Mouse (Mus musculus) liver, embryonic 16.5 days (tissue): ENCODE results near the gene Tnfaip8l1. TPM values are rescaled to one million over a fixed set of nuclear protein-coding genes. Genes with fewer than 3 reads are reported as not detected.

Experiments used
- ATAC-seq: fragments of 200-750 bp; cut with Nextera tagmentation; 2 replicates; pipeline ENCODE4 v1.8.0; 2017; ENCODE audit warnings: low read depth, mild to moderate bottlenecking, moderate number of reproducible peaks, moderate library complexity
- H3K27ac ChIP-seq: fragments of 300-500 bp; sonication (generic); 2 replicates; pipeline ENCODE4 v1.5.1; 2014; ENCODE audit warnings: mild to moderate bottlenecking, low read length
- H3K27me3 ChIP-seq: fragments of 300-500 bp; sonication (generic); 2 replicates; pipeline ENCODE4 v1.6.1; 2014; ENCODE audit warnings: low read depth, low read length, mixed read lengths; ENCODE audit not compliant: control insufficient read depth, insufficient read depth
- H3K36me3 ChIP-seq: fragments of 300-500 bp; sonication (generic); 2 replicates; pipeline ENCODE4 v1.6.1; 2014; ENCODE audit warnings: mild to moderate bottlenecking; ENCODE audit not compliant: control insufficient read depth, insufficient read depth
- H3K4me1 ChIP-seq: fragments of 300-500 bp; sonication (generic); 2 replicates; pipeline ENCODE4 v1.6.1; 2014; ENCODE audit warnings: low read depth, low read length, mixed read lengths; ENCODE audit not compliant: control insufficient read depth
- H3K4me2 ChIP-seq: fragments of 300-500 bp; sonication (generic); 2 replicates; pipeline ENCODE4 v1.6.1; 2014; ENCODE audit warnings: low read depth, low read length, mixed read lengths
- H3K4me3 ChIP-seq: fragments of 300-500 bp; sonication (generic); 2 replicates; pipeline ENCODE4 v1.5.1; 2014; ENCODE audit warnings: low read depth, mild to moderate bottlenecking, low read length
- H3K9ac ChIP-seq: fragments of 300-500 bp; sonication (generic); 2 replicates; pipeline ENCODE4 v1.6.1; 2014; ENCODE audit warnings: low read depth, low read length
- H3K9me3 ChIP-seq: fragments of 300-500 bp; sonication (generic); replicated peaks from 2 replicates; pipeline ENCODE4 v1.6.1; 2016; ENCODE audit warnings: low read length; ENCODE audit not compliant: control insufficient read depth
- WGBS: fragments of 180-500 bp; shearing (Covaris S2); extraction: QIAGEN DNeasy Blood & Tissue Kit; methylation state at CpG from one replicate; pipeline ENCODE4 v1.1.7; 2014; ENCODE audit not compliant: insufficient replicate concordance; 5-methylcytosine and 5-hydroxymethylcytosine counted together
- polyA plus RNA-seq: library from polyadenylated mRNA; unstranded; fragments of >200 nt; fragmentation: Nextera tagmentation; extraction: Ambion mirVana; gene quantifications from 2 replicates; pipeline ENCODE4 v1.2.1, GENCODE M21; 2015

The Tnfaip8l1 gene
- polyA plus RNA-seq, 1 experiment from 2014 or later = 4.1 TPM

DNA sequence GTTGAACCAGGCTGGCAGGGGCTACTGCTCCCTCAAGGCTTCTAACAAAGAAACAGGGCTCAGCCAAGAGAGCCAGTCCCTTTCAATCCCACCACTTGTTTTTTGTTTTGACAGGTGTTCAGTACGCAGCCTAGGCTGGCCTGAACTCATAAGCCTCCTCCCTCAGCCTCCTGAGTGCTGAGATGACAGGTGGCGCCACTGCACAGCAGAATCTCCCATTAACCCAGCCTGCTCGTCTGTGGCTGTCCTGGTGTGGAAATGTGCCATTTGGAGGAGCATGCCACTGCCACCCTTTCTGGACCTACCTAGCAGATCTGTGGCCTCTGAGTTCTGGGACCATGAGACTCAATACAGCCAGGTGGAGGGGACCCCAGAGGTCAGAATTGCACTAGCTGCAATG lies 41.5 kb downstream of the Tnfaip8l1 start:
- peaks cover 6% of the 10 kb centered on the region for H3K4me1 ChIP-seq
- ATAC-seq = no peak
- 70% methylated on average over 3 of the region's 3 CpGs for WGBS

DNA sequence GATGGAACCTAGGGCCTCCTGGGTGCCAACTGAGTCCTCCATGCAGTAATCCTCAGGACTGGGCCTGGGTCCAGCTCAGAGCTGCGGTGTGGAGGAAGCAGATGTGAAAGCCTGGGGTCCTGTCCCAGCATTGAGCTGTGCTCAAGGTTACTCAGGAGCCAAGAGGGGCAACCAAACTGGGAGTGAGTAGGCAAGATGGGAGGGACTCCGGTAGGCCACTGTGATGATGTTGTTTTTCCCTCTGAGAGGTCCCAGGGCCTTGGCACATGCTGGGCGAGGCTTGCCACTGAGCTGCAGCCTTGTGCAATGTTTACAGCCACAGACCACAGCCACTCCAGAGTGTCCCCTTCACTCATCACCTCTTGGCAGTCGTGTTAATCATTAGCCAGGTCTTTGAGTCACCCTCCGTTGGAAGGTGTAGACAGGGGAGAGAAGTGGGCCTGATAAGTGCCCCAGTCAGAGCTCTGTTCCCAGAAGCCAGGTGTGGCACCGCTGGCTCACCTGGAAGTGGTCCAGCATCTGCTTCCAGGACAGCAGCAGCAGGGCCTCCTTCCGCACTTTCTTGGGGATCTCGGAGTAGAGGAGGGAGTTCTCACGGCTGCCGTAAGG lies 44.1 kb downstream of the Tnfaip8l1 start:
- Histone ChIP-seq H3K27ac (peak overlapping the region; percentile 61), H3K4me3 (no peak overlapping the region), H3K9me3 (no peaks in the 10 kb centered on the region), H3K4me1 (peaks cover 9% of the 10 kb centered on the region), H3K36me3 (peaks cover 37% of the 10 kb centered on the region), H3K4me2 (no peak overlapping the region), H3K9ac (no peak overlapping the region), H3K27me3 (no peaks in the 10 kb centered on the region)
- ATAC-seq = peak; percentile 93
- WGBS = 73% methylated on average over 10 of the region's 10 CpGs

More for the DNA sequence above, 41.5 kb downstream of the Tnfaip8l1 start:
- Histone ChIP-seq H3K9ac (no peak overlapping the region), H3K27ac (no peak overlapping the region), H3K4me3 (no peak overlapping the region), H3K27me3 (no peaks in the 10 kb centered on the region), H3K36me3 (peaks cover 26% of the 10 kb centered on the region), H3K9me3 (no peaks in the 10 kb centered on the region), H3K4me2 (no peak overlapping the region)

DNA sequence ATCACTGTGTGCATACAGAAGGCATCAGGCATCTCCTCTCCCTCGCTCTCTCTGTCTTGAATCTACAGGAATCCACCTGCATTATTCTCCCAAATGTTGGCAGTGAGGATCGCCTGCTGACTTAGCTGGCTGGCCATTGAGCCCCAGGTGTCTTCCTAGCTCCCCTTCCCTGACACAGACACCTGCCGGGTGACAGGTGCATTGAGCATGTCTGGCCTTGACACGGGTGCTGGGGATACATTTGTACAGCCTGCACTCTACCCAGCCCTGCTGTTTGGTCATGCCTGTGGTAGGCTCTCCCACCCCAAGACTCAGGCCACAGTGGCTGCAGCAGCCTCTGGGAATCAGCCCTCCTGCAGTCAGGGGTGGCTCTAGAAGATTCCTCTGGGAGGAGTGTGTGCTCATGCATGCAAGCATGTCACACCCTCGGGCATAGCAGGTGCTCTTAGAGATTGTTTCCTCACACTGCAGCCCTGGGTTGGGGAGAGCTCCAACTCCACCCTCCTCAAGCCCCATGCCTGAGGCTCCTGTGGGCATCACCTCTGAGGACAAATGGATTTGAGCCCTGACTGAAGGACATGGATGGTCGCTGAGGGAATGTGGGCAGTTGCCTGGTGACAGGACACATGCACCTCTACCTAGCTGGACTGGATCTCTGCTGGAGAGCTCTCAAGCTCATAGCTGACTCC lies 44.9 kb downstream of the Tnfaip8l1 start:
- H3K36me3 ChIP-seq = peaks cover 38% of the 10 kb centered on the region
- no peaks in the 10 kb centered on the region for H3K9me3 ChIP-seq
- H3K27me3 ChIP-seq = no peaks in the 10 kb centered on the region
- WGBS = 62% methylated on average over 6 of the region's 6 CpGs
- peaks cover 14% of the 10 kb centered on the region for H3K4me1 ChIP-seq
- H3K9ac ChIP-seq = no peak overlapping the region
- H3K4me2 ChIP-seq = no peak overlapping the region
- H3K27ac ChIP-seq = peak overlapping the region; percentile 51; the same call in 1 of the 2 replicates
- no peak overlapping the region for H3K4me3 ChIP-seq
- no peak for ATAC-seq

DNA sequence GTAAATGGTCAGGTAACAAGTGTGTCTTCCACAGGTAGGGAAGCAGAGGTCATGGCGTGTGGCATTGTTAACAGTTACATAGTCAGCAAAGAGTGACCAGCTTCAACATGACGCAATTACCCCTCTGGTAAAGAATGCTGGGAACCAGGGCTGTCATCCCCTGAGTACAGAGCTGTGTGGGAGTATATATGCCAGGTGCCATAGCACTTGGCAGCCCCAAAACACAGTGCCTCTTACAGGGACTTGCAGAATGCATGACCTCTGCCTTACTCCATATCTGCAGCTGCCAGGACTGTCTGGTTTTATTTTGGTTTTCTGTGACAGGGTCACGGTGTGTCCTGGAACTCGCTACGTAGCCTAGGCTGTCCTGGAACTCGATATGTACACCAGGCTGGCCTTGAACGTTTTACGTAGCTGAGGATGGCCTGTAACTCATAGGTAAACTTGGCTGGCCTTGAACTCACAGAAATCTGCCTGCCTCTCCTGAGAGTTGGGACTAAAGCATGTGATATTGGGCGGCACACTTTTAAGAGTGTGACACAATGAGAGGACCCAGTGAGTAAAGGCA lies 45.8 kb downstream of the Tnfaip8l1 start:
- no peak for ATAC-seq
- H3K4me2 ChIP-seq = no peak overlapping the region
- H3K36me3 ChIP-seq = peaks cover 30% of the 10 kb centered on the region
- no peak overlapping the region for H3K4me3 ChIP-seq
- no peaks in the 10 kb centered on the region for H3K27me3 ChIP-seq
- no peak overlapping the region for H3K27ac ChIP-seq
- peaks cover 18% of the 10 kb centered on the region for H3K4me1 ChIP-seq
- no peak overlapping the region for H3K9ac ChIP-seq
- no peaks in the 10 kb centered on the region for H3K9me3 ChIP-seq
- WGBS = 70% methylated on average over 9 of the region's 9 CpGs

DNA sequence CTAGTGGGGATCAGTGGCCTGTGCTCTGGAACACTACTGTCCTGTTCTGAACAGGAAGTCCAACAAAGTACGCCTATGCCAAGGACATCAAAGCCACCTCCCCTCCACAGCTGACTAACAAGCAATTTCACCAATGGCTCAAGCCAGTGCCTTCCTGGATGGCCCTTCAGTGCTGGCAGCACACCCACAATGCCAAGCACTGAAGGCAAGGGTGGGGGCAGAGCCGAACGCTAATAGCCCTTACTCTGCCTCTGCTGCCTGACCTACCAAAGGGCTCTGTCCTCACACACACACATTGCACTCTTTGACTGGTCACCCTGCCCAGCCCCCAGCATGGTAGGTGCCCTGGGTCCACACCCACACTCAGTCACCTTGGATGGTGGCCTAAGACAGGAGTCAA lies 46.5 kb downstream of the Tnfaip8l1 start:
- H3K4me1 ChIP-seq = peaks cover 20% of the 10 kb centered on the region
- no peaks in the 10 kb centered on the region for H3K27me3 ChIP-seq
- H3K9ac ChIP-seq = no peak overlapping the region
- no peak for ATAC-seq
- no peak overlapping the region for H3K4me3 ChIP-seq
- no peak overlapping the region for H3K27ac ChIP-seq
- no peak overlapping the region for H3K4me2 ChIP-seq
- no peaks in the 10 kb centered on the region for H3K9me3 ChIP-seq
- WGBS = 72% methylated on average over 3 of the region's 3 CpGs
- H3K36me3 ChIP-seq = peaks cover 27% of the 10 kb centered on the region

DNA sequence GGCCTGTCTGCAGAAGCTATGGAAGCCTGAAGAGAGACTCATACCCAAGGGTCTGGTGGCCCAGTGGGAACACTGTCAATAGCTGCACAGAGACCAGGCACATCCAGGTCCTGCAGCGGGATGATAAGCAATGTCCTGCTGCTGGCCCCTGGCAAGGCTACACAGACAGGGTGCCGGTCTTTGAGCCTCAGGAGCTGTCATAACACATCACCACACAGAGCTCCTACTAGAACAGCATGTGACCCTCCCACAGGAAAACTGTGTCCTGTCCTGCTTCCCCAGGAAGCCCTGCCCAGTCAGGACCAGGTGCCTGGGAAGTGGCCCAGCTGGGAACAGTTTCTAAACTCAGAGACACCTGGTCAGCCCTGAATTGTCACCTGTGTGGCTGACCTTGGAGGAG lies 48.8 kb downstream of the Tnfaip8l1 start:
- Histone ChIP-seq H3K4me2 (no peak overlapping the region), H3K27ac (no peak overlapping the region), H3K9ac (no peak overlapping the region), H3K36me3 (peaks cover 20% of the 10 kb centered on the region), H3K4me3 (no peak overlapping the region), H3K4me1 (peaks cover 20% of the 10 kb centered on the region), H3K27me3 (no peaks in the 10 kb centered on the region), H3K9me3 (no peaks in the 10 kb centered on the region)
- 77% methylated on average over 2 of the region's 2 CpGs for WGBS
- no peak for ATAC-seq

DNA sequence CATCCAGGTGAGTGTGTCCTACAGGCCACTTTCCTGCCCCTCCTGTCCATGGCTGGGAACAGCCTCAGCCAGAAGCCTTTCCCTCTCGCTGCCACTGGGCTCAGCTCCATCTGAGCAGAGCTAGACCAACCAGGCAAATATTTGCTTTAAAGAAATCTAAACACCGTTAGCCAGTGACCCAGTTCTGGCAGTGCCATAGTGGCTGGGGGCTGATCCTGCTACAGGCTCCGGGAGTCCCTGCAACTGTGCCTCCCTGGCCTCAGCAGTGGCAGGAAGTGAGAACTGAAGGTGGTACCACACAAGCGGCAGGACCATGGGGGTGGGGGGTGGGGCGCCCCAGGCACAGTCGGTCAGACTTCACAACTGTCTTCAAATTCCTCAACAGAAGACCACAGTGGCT lies 50.4 kb downstream of the Tnfaip8l1 start:
- no peaks in the 10 kb centered on the region for H3K27me3 ChIP-seq
- peaks cover 17% of the 10 kb centered on the region for H3K36me3 ChIP-seq
- peak; percentile 81 for ATAC-seq
- H3K27ac ChIP-seq = peak overlapping the region; percentile 75
- no peak overlapping the region for H3K4me2 ChIP-seq
- H3K4me1 ChIP-seq = peaks cover 26% of the 10 kb centered on the region
- WGBS = 16% methylated on average over 6 of the region's 6 CpGs
- peak overlapping the region; percentile 9; the same call in 1 of the 2 replicates for H3K9ac ChIP-seq
- no peak overlapping the region for H3K4me3 ChIP-seq
- no peaks in the 10 kb centered on the region for H3K9me3 ChIP-seq

DNA sequence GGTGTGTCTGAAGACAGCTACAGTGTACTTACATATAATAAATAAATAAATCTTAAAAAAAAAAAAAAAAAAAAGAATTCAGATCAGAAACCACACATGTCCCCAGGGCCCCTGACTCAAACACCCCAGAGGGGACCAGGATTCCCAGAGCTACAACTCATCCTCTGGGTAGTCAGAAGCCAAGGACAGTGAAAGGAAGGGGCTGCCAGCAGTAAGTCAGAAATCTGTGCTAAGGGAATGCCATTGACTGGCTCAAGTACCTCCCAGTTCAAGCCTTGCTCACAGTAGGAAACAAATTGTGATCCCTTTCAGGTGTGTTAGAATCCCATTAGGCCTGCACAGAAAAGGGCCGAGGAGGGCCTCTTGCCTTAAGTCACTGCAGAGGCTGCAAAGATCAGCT lies 52.0 kb downstream of the Tnfaip8l1 start:
- no peak for ATAC-seq
- Histone ChIP-seq H3K4me3 (no peak overlapping the region), H3K9ac (no peak overlapping the region), H3K4me1 (peaks cover 31% of the 10 kb centered on the region), H3K36me3 (peaks cover 14% of the 10 kb centered on the region), H3K27ac (no peak overlapping the region), H3K27me3 (no peaks in the 10 kb centered on the region), H3K4me2 (no peak overlapping the region), H3K9me3 (no peaks in the 10 kb centered on the region)
- WGBS = 77% methylated on average over 1 of the region's 1 CpGs

DNA sequence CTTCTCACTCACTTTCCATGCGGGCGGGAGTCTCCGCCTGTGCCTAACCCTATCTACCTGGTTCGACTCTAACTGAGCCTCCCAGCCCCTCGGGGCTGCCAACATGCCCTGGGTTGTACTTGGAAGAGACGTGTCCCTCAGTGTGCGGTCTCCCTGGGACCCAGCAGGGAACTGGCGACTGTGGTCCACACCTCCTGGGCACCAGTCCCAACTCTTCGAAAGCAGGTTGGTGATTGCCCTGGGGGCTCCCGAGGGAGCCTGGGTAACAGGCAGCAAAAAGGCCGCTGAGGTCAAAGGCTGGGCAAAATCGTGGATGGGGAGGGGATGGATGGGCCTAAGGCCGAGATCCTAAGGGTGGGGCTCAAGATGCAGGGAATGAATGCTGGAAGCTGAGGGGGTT lies 55.4 kb downstream of the Tnfaip8l1 start:
- H3K4me3 ChIP-seq = peak overlapping the region; percentile 82
- H3K4me1 ChIP-seq = peaks cover 22% of the 10 kb centered on the region
- no peak overlapping the region for H3K27ac ChIP-seq
- 63% methylated on average over 13 of the region's 13 CpGs for WGBS
- peak overlapping the region; percentile 82 for H3K9ac ChIP-seq
- peak overlapping the region; percentile 87 for H3K4me2 ChIP-seq
- no peaks in the 10 kb centered on the region for H3K9me3 ChIP-seq
- no peaks in the 10 kb centered on the region for H3K27me3 ChIP-seq
- H3K36me3 ChIP-seq = no peaks in the 10 kb centered on the region
- no peak for ATAC-seq
